Comparison of ENCODE assay signal across 16 mouse cellular contexts in genomic region chr2:13800639-13801038, GRCm38 (mm10).
"Had no signal": no experiment of that assay in that cellular context is flagged by ENCODE, and none has a peak within 500 bp of the region (broad histone marks: within the 10 kb centered on the region; RNA-seq: fewer than 3 reads in every experiment).

No protein-coding gene starts in this region.

- DNase-seq: retina, postnatal 1 day; right cerebral cortex, adult 18-20 months; right cerebral cortex, postnatal 14 days; right cerebral cortex, postnatal 25 days; right cerebral cortex, postnatal 4 days; spleen, adult 18-20 months; thymus, adult 18-20 months; thymus, adult 2 months; thymus, postnatal 14 days; thymus, postnatal 25 days; thymus, postnatal 36 days; thymus, postnatal 4 days had no signal

- H3K9me3 ChIP-seq: neural tube, embryonic 13.5 days; neural tube, embryonic 15.5 days; stomach, embryonic 15.5 days had no signal

- H3K27ac ChIP-seq: neural tube, embryonic 13.5 days; neural tube, embryonic 15.5 days; stomach, embryonic 15.5 days; stomach, postnatal 0 days had no signal

- H3K4me1 ChIP-seq: neural tube, embryonic 13.5 days; neural tube, embryonic 15.5 days; stomach, embryonic 15.5 days had no signal

- H3K4me2 ChIP-seq: neural tube, embryonic 13.5 days; neural tube, embryonic 15.5 days; stomach, embryonic 15.5 days had no signal

- H3K36me3 ChIP-seq: neural tube, embryonic 13.5 days; neural tube, embryonic 15.5 days; stomach, embryonic 15.5 days had no signal

- H3K9ac ChIP-seq: neural tube, embryonic 13.5 days; neural tube, embryonic 15.5 days; stomach, embryonic 15.5 days had no signal

- H3K27me3 ChIP-seq: stomach, embryonic 15.5 days had no signal

- H3K4me3 ChIP-seq: neural tube, embryonic 13.5 days; neural tube, embryonic 15.5 days; stomach, embryonic 15.5 days had no signal
